ENCODE assay signal across 27 mouse cellular contexts in the genomic region with DNA sequence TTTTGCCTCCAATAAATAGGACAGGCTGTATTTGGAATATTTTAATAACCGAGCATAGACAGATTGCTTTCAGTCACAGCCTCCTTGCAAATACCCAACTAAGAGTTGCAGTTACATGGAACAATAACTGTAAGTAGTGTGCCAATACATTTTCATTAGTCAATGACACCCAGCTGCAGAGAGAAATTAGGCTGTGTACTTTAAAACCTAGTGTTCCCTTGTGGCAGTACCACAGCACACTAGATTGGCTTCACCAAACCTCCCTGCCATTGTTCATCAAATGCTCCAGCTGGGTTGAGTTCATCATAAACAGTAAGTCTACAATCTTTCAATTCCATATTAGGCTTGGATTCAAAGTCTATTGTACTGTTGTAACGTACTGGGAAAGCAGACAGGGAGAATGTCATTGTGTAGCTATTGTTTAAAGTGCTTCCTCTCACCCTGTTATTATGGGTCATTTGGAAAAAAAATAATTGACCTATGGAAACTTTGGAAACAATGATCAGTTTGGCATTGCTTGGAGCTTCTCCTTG.
DNase-seq lines count a peak whose midpoint lies in the region; ATAC-seq and TF ChIP-seq lines count a peak whose summit lies in the region.
"Had no signal": no experiment of that assay in that cellular context is flagged by ENCODE, and none has a peak within 500 bp of the region (broad histone marks: within the 10 kb centered on the region; RNA-seq: fewer than 3 reads in every experiment).

No protein-coding gene starts in this region.

- no peak overlapping the region for H3K4me2 ChIP-seq in forebrain, embryonic 14.5 days (ENCODE audit: low read length)
- H3K4me2 ChIP-seq: heart, embryonic 12.5 days; heart, embryonic 15.5 days; hindbrain, embryonic 13.5 days had no signal

- H3K9me3 ChIP-seq in forebrain, embryonic 14.5 days (replicated peaks; ENCODE audit: control insufficient read depth, low read length) = no peaks in the 10 kb centered on the region
- H3K9me3 ChIP-seq in forebrain, embryonic 10.5 days = no peaks in the 10 kb centered on the region
- H3K9me3 ChIP-seq: heart, embryonic 12.5 days; heart, embryonic 15.5 days; hindbrain, embryonic 10.5 days; hindbrain, embryonic 13.5 days had no signal

- H3K4me1 ChIP-seq in forebrain, embryonic 14.5 days (ENCODE audit: control insufficient read depth, insufficient read depth, low read length) = no peaks in the 10 kb centered on the region
- H3K4me1 ChIP-seq in forebrain, embryonic 10.5 days = peaks cover 2% of the 10 kb centered on the region; the same call in 1 of the 2 replicates
- H3K4me1 ChIP-seq: heart, embryonic 12.5 days; heart, embryonic 15.5 days; hindbrain, embryonic 10.5 days; hindbrain, embryonic 13.5 days had no signal

- no peak for TF ChIP-seq POLR2A in brain, embryonic 14.5 days (IDR thresholded peaks at IDR 0.05; ENCODE audit: borderline replicate concordance, extremely low read depth, insufficient read depth, insufficient read length, poor library complexity, severe bottlenecking)

- TF ChIP-seq CTCF in brain, embryonic 14.5 days (IDR thresholded peaks at IDR 0.05; ENCODE audit: borderline replicate concordance, extremely low read depth, insufficient read depth, insufficient read length) = no peak

- no peak for ATAC-seq in forebrain, embryonic 14.5 days
- ATAC-seq: activated CD4-positive, CD25-positive, alpha-beta regulatory T cell, adult 4 months; CD4-positive, CD25-positive, alpha-beta regulatory T cell, adult 4 months; hindbrain, embryonic 16.5 days; inflammation-experienced regulatory T-cells, adult 6 months; intestine, embryonic 16.5 days had no signal

- no peak overlapping the region for H3K9ac ChIP-seq in forebrain, embryonic 14.5 days (ENCODE audit: low read length)
- H3K9ac ChIP-seq: heart, embryonic 12.5 days; heart, embryonic 15.5 days; hindbrain, embryonic 13.5 days had no signal

- no peaks in the 10 kb centered on the region for H3K27me3 ChIP-seq in forebrain, embryonic 14.5 days (replicated peaks; ENCODE audit: control insufficient read depth, insufficient read depth, low read length)
- peaks cover 16% of the 10 kb centered on the region; the same call in 1 of the 2 replicates for H3K27me3 ChIP-seq in forebrain, embryonic 10.5 days (ENCODE audit: poor library complexity, severe bottlenecking)
- H3K27me3 ChIP-seq: heart, embryonic 12.5 days; heart, embryonic 15.5 days; hindbrain, embryonic 13.5 days had no signal

- WGBS in forebrain, embryonic 14.5 days = 64% methylated on average over 2 of the region's 2 CpGs
- 73% methylated on average over 2 of the region's 2 CpGs for WGBS in forebrain, embryonic 10.5 days

- H3K4me3 ChIP-seq in forebrain, embryonic 14.5 days (ENCODE audit: low read depth, low read length) = no peak overlapping the region
- no peak overlapping the region for H3K4me3 ChIP-seq in forebrain, embryonic 10.5 days
- H3K4me3 ChIP-seq: heart, embryonic 12.5 days; heart, embryonic 15.5 days; hindbrain, embryonic 10.5 days; hindbrain, embryonic 13.5 days had no signal

- DNase-seq in forebrain, embryonic 14.5 days (ENCODE audit: low spot score) = peak; percentile 1
- no peak for DNase-seq in forebrain, embryonic 10.5 days (ENCODE audit: extremely low spot score, low spot score)
- DNase-seq in Muller cell, postnatal 12 days (ENCODE audit: inconsistent ontology term) = peak; percentile 31
- DNase-seq in brain, embryonic 14.5 days (ENCODE audit: low read depth) = peak; percentile 22
- DNase-seq in retina, embryonic 14.5 days (ENCODE audit: low spot score) = peak; percentile 57
- no peak for DNase-seq in spleen, postnatal 10 days (ENCODE audit: low spot score in 2 of 2)
- DNase-seq in right cerebral cortex, postnatal 14 days = no peak
- DNase-seq: adrenal gland, adult 8-10 months; adrenal gland, postnatal 36 days; cerebellum, adult 11 months; cerebellum, adult 2 months; cerebellum, adult 9-11 months; cerebellum, postnatal 25 days; gastrocnemius, postnatal 25 days; heart, adult 18-20 months; heart, postnatal 10 days; heart, postnatal 36 days; kidney, adult 18-20 months had no signal

- H3K36me3 ChIP-seq in forebrain, embryonic 14.5 days (ENCODE audit: control insufficient read depth, insufficient read depth, low read length) = no peaks in the 10 kb centered on the region
- no peaks in the 10 kb centered on the region for H3K36me3 ChIP-seq in forebrain, embryonic 10.5 days (replicated peaks)
- H3K36me3 ChIP-seq: heart, embryonic 12.5 days; heart, embryonic 15.5 days; hindbrain, embryonic 10.5 days; hindbrain, embryonic 13.5 days had no signal

- no peak overlapping the region for H3K27ac ChIP-seq in forebrain, embryonic 14.5 days (ENCODE audit: low read depth, low read length)
- no peak overlapping the region for H3K27ac ChIP-seq in forebrain, embryonic 10.5 days
- H3K27ac ChIP-seq: heart, embryonic 15.5 days; hindbrain, embryonic 10.5 days; hindbrain, embryonic 13.5 days had no signal

Comparison
In these comparisons a context has a peak if more than half of its experiments do, and no peak if none do; other contexts are left out.
1. DNase-seq: peak in forebrain, embryonic 14.5 days (single experiment), Muller cell, postnatal 12 days (single experiment), brain, embryonic 14.5 days (single experiment) and retina, embryonic 14.5 days (single experiment); none in forebrain, embryonic 10.5 days (single experiment), spleen, postnatal 10 days (0 of 2) and right cerebral cortex, postnatal 14 days (single experiment).